Mouse (Mus musculus) urinary bladder, adult 2 months (tissue): ENCODE measurements around the gene Sgcd. TPM values are rescaled to one million over a fixed set of nuclear protein-coding genes. Genes with fewer than 3 reads are reported as not detected.

Experiments
- DNase-seq: peaks from one replicate; pipeline ENCODE4 v3.0.0; 2022; ENCODE audit warnings: low spot score
- polyA plus RNA-seq: library from polyadenylated mRNA; depleted of rRNA; stranded (reverse); fragments of >200 nt; gene quantifications from 2 replicates; pipeline ENCODE4 v1.2.3, GENCODE M21; 2012

Gene Sgcd
- polyA plus RNA-seq, 1 experiment, result 8.4 TPM

GRCm38 (mm10) chr11:47015683-47016082, 973.1 kb downstream of the Sgcd start:
- DNase-seq, result no peak

- no peak for DNase-seq
Observed at GRCm38 (mm10) chr11:47014278-47014677, 974.5 kb downstream of the Sgcd start.

GRCm38 (mm10) chr11:47010166-47010565, 978.6 kb downstream of the Sgcd start:
- DNase-seq, result no peak

- DNase-seq, result no peak
Observed at GRCm38 (mm10) chr11:47005301-47005875, 983.4 kb downstream of the Sgcd start.

- no peak for DNase-seq
Observed at GRCm38 (mm10) chr11:46939311-46939710, 1049.5 kb downstream of the Sgcd start.

- no peak for DNase-seq
Observed at GRCm38 (mm10) chr11:46924946-46925345, 1063.8 kb downstream of the Sgcd start.

GRCm38 (mm10) chr11:46920244-46920643, 1068.5 kb downstream of the Sgcd start:
- DNase-seq, result no peak

- DNase-seq, result no peak
Observed at GRCm38 (mm10) chr11:46912656-46913237, 1076.0 kb downstream of the Sgcd start.

GRCm38 (mm10) chr11:46904281-46904680, 1084.5 kb downstream of the Sgcd start:
- no peak for DNase-seq

- DNase-seq, result no peak
Observed at GRCm38 (mm10) chr11:46889093-46889492, 1099.7 kb downstream of the Sgcd start.

- DNase-seq, result no peak
Observed at GRCm38 (mm10) chr11:46882456-46882855, 1106.3 kb downstream of the Sgcd start.

- DNase-seq, result no peak
Observed at GRCm38 (mm10) chr11:46875774-46876173, 1113.0 kb downstream of the Sgcd start.

GRCm38 (mm10) chr11:46868594-46868993, 1120.2 kb downstream of the Sgcd start:
- no peak for DNase-seq

- DNase-seq, result no peak
Observed at GRCm38 (mm10) chr11:46864809-46865208, 1124.0 kb downstream of the Sgcd start.

GRCm38 (mm10) chr11:46848221-46848971, 1140.4 kb downstream of the Sgcd start:
- no peak for DNase-seq

- DNase-seq, result no peak
Observed at GRCm38 (mm10) chr11:46847827-46848220, 1140.9 kb downstream of the Sgcd start.

GRCm38 (mm10) chr11:46846661-46847060, 1142.1 kb downstream of the Sgcd start:
- no peak for DNase-seq
